Mouse (Mus musculus) neural tube, embryonic 13.5 days (tissue): ENCODE measurements around the gene Olfr1491. TPM values are rescaled to one million over a fixed set of nuclear protein-coding genes. Genes with fewer than 3 reads are reported as not detected.

Experiments
- ATAC-seq: fragments of 200-750 bp; cut with Nextera tagmentation; 2 replicates; pipeline ENCODE4 v1.8.0; 2017; ENCODE audit warnings: low read depth, mild to moderate bottlenecking, moderate TSS enrichment, moderate library complexity
- H3K27ac ChIP-seq: fragments of 300-500 bp; sonication (generic); replicated peaks from 2 replicates; pipeline ENCODE4 v1.5.1; 2015; ENCODE audit warnings: moderate library complexity, mild to moderate bottlenecking, inconsistent platforms
- H3K27me3 ChIP-seq: fragments of 300-500 bp; sonication (generic); 2 replicates; pipeline ENCODE4 v1.6.1; 2015; ENCODE audit warnings: mild to moderate bottlenecking, inconsistent platforms
- H3K36me3 ChIP-seq: fragments of 300-500 bp; sonication (generic); 2 replicates; pipeline ENCODE4 v1.6.1; 2015; ENCODE audit warnings: mild to moderate bottlenecking, inconsistent platforms
- H3K4me1 ChIP-seq: fragments of 300-500 bp; sonication (generic); replicated peaks from 2 replicates; pipeline ENCODE4 v1.6.1; 2015; ENCODE audit warnings: inconsistent platforms
- H3K4me2 ChIP-seq: fragments of 300-500 bp; sonication (generic); 2 replicates; pipeline ENCODE4 v1.6.1; 2015; ENCODE audit warnings: inconsistent platforms, mild to moderate bottlenecking, moderate library complexity
- H3K4me3 ChIP-seq: fragments of 300-500 bp; sonication (generic); 2 replicates; pipeline ENCODE4 v1.5.1; 2015; ENCODE audit warnings: mild to moderate bottlenecking, inconsistent platforms
- H3K9ac ChIP-seq: fragments of 300-500 bp; sonication (generic); 2 replicates; pipeline ENCODE4 v1.6.1; 2015; ENCODE audit warnings: moderate library complexity, mild to moderate bottlenecking, inconsistent platforms
- H3K9me3 ChIP-seq: fragments of 300-500 bp; sonication (generic); 2 replicates; pipeline ENCODE4 v1.6.1; 2016; ENCODE audit warnings: inconsistent platforms
- WGBS: fragments of 180-500 bp; shearing (Covaris S2); methylation state at CpG from one replicate; pipeline ENCODE4 v1.1.7; 2015; 5-methylcytosine and 5-hydroxymethylcytosine counted together
- polyA plus RNA-seq: library from polyadenylated mRNA; unstranded; fragments of >200 nt; fragmentation: Nextera tagmentation; extraction: Ambion mirVana; gene quantifications from 2 replicates; pipeline ENCODE4 v1.2.1, GENCODE M21; 2015

The Olfr1491 gene
- not detected in 2 replicates for polyA plus RNA-seq

- ATAC-seq = no peak
- Histone ChIP-seq H3K36me3 (no peaks in the 10 kb centered on the region), H3K9ac (no peak within 1 kb of the TSS), H3K9me3 (no peaks in the 10 kb centered on the region), H3K27me3 (no peaks in the 10 kb centered on the region), H3K4me3 (no peak within 1 kb of the TSS), H3K4me1 (no peaks in the 10 kb centered on the region), H3K4me2 (no peak within 1 kb of the TSS), H3K27ac (no peak within 1 kb of the TSS)
- 77% methylated on average over 3 of the region's 3 CpGs for WGBS
These were observed at the start of gene Olfr1491 for GRCm38 (mm10) chr19:13696968-13697367. TSS of gene Olfr1491 (plus strand) at chr19:13697268.

GRCm38 (mm10) chr19:13650791-13651190, 46.3 kb upstream of the Olfr1491 start, which contains the start of gene Olfr1490:
TSS of gene Olfr1490 (plus strand) at chr19:13651091.
- Histone ChIP-seq H3K4me2 (no peak within 1 kb of the TSS), H3K36me3 (no peaks in the 10 kb centered on the region), H3K27ac (no peak within 1 kb of the TSS), H3K9ac (no peak within 1 kb of the TSS), H3K4me3 (no peak within 1 kb of the TSS), H3K4me1 (no peaks in the 10 kb centered on the region), H3K27me3 (no peaks in the 10 kb centered on the region), H3K9me3 (peaks cover 12% of the 10 kb centered on the region; the same call in 1 of the 2 replicates)
- WGBS = 77% methylated on average over 1 of the region's 1 CpGs
- ATAC-seq = no peak

GRCm38 (mm10) chr19:13722978-13723377, 25.9 kb downstream of the Olfr1491 start, which contains the start of gene Olfr1493-ps1:
TSS of gene Olfr1493-ps1 (plus strand) at chr19:13723278.
- Histone ChIP-seq H3K27me3 (no peaks in the 10 kb centered on the region), H3K9ac (no peak within 1 kb of the TSS), H3K4me2 (no peak within 1 kb of the TSS), H3K36me3 (no peaks in the 10 kb centered on the region), H3K4me3 (no peak within 1 kb of the TSS), H3K9me3 (peaks cover 10% of the 10 kb centered on the region; the same call in 1 of the 2 replicates), H3K4me1 (no peaks in the 10 kb centered on the region), H3K27ac (no peak within 1 kb of the TSS)
- 57% methylated on average over 2 of the region's 2 CpGs for WGBS
- ATAC-seq = no peak

GRCm38 (mm10) chr19:13739428-13739827, 42.4 kb downstream of the Olfr1491 start, which contains the start of gene Olfr1494:
TSS of gene Olfr1494 (plus strand) at chr19:13739728.
- Histone ChIP-seq H3K4me3 (no peak within 1 kb of the TSS), H3K9ac (no peak within 1 kb of the TSS), H3K27me3 (no peaks in the 10 kb centered on the region), H3K4me2 (no peak within 1 kb of the TSS), H3K4me1 (no peaks in the 10 kb centered on the region), H3K36me3 (no peaks in the 10 kb centered on the region), H3K27ac (no peak within 1 kb of the TSS), H3K9me3 (peaks cover 6% of the 10 kb centered on the region; the same call in 1 of the 2 replicates)
- WGBS = 91% methylated on average over 4 of the region's 4 CpGs
- no peak for ATAC-seq

- no peaks in the 10 kb centered on the region for H3K27me3 ChIP-seq
- H3K4me2 ChIP-seq = no peak overlapping the region
- no peaks in the 10 kb centered on the region for H3K36me3 ChIP-seq
- H3K4me1 ChIP-seq = no peaks in the 10 kb centered on the region
- no peak for ATAC-seq
- no peak overlapping the region for H3K27ac ChIP-seq
- no peak overlapping the region for H3K9ac ChIP-seq
- H3K9me3 ChIP-seq = no peaks in the 10 kb centered on the region
- no peak overlapping the region for H3K4me3 ChIP-seq
- WGBS = 83% methylated on average over 1 of the region's 1 CpGs
These were observed 52.3 kb downstream of the Olfr1491 start for GRCm38 (mm10) chr19:13749366-13749765.

Other genes with a start within 250 kb of the Olfr1491 start
- gene Olfr1472, start 241.2 kb upstream of the Olfr1491 start, polyA plus RNA-seq = not detected in 2 replicates
- not detected in 2 replicates for gene Olfr1474, start 227.7 kb upstream of the Olfr1491 start, polyA plus RNA-seq
- gene Olfr1475, start 217.1 kb upstream of the Olfr1491 start, polyA plus RNA-seq = not detected in 2 replicates
- gene Olfr1477, start 196.7 kb upstream of the Olfr1491 start, polyA plus RNA-seq = not detected in 2 replicates
- not detected in 2 replicates for gene Olfr1480, start 169.4 kb upstream of the Olfr1491 start, polyA plus RNA-seq
- gene Olfr1484, start 113.8 kb upstream of the Olfr1491 start, polyA plus RNA-seq = not detected in 2 replicates
- not detected in 2 replicates for gene Olfr1487, start 79.9 kb upstream of the Olfr1491 start, polyA plus RNA-seq
- gene Olfr1489, start 65.6 kb upstream of the Olfr1491 start, polyA plus RNA-seq = not detected in 2 replicates
- gene Olfr1490, start 46.2 kb upstream of the Olfr1491 start, polyA plus RNA-seq = not detected in 2 replicates
- gene Olfr1493-ps1, start 26.0 kb downstream of the Olfr1491 start, polyA plus RNA-seq = not detected in 2 replicates
- gene Olfr1494, start 42.5 kb downstream of the Olfr1491 start, polyA plus RNA-seq = not detected in 2 replicates
- not detected in 2 replicates for gene Olfr1495, start 67.3 kb downstream of the Olfr1491 start, polyA plus RNA-seq
- not detected in 2 replicates for gene Olfr1496, start 80.6 kb downstream of the Olfr1491 start, polyA plus RNA-seq
- gene Olfr1497, start 100.9 kb downstream of the Olfr1491 start, polyA plus RNA-seq = not detected in 2 replicates
- gene Olfr1499, start 122.2 kb downstream of the Olfr1491 start, polyA plus RNA-seq = not detected in 2 replicates
- gene Olfr1500, start 133.2 kb downstream of the Olfr1491 start, polyA plus RNA-seq = not detected in 2 replicates
- gene Olfr1501, start 153.4 kb downstream of the Olfr1491 start, polyA plus RNA-seq = not detected in 2 replicates
- not detected in 2 replicates for gene Olfr1502, start 164.5 kb downstream of the Olfr1491 start, polyA plus RNA-seq
- not detected in 2 replicates for gene Olfr1504, start 200.7 kb downstream of the Olfr1491 start, polyA plus RNA-seq
- gene Olfr1505, start 216.3 kb downstream of the Olfr1491 start, polyA plus RNA-seq = not detected in 2 replicates